In genomic region chr9:110709640-110710258, GRCm38 (mm10) we compare ENCODE assay signal across 9 mouse cellular contexts. TPM values are rescaled to one million over a fixed set of nuclear protein-coding genes. Genes with fewer than 3 reads are reported as not detected.
A peak's percentile ranks its signal among the peaks of the same experiment; 100 is the strongest.
DNase-seq lines count a peak whose midpoint lies in the region; ATAC-seq lines count a peak whose summit lies in the region.
"Had no signal": no experiment of that assay in that cellular context is flagged by ENCODE, and none has a peak within 500 bp of the region (broad histone marks: within the 10 kb centered on the region; RNA-seq: fewer than 3 reads in every experiment).

No protein-coding gene starts in this region.

- ATAC-seq in CD4-positive, CD25-positive, alpha-beta regulatory T cell, adult 4 months: peak; percentile 100
- ATAC-seq in forebrain, embryonic 11.5 days (replicated peaks; ENCODE audit: low FRiP score): peak; percentile 83
- ATAC-seq in heart, embryonic 15.5 days (replicated peaks; ENCODE audit: insufficient number of reproducible peaks, insufficient read depth, low FRiP score, low read depth): peak; percentile 88
- peak; percentile 78 for ATAC-seq in liver, embryonic 15.5 days (ENCODE audit: insufficient read depth)
- ATAC-seq in neural tube, embryonic 11.5 days (ENCODE audit: insufficient read depth, low FRiP score, low TSS enrichment): peak; percentile 48; the same call in 1 of the 2 replicates
- peak; percentile 90 for ATAC-seq in stomach, embryonic 16.5 days (ENCODE audit: insufficient read depth, low FRiP score)

- DNase-seq in c-Kit-positive CD71-negative TER-119-negative erythroid progenitor cells, embryonic 14.5 days (ENCODE audit: low read depth): peak; percentile 82
- peak; percentile 83 for DNase-seq in forebrain, embryonic 11.5 days (ENCODE audit: low spot score)
- peak; percentile 79 to 89 for DNase-seq in kidney, postnatal 25 days
- DNase-seq in neural tube, embryonic 11.5 days (ENCODE audit: low spot score): peak; percentile 75

- H3K36me3 ChIP-seq in forebrain, embryonic 11.5 days (ENCODE audit: control insufficient read depth, insufficient read depth, low read length): no peaks in the 10 kb centered on the region
- peaks cover 22% of the 10 kb centered on the region for H3K36me3 ChIP-seq in heart, embryonic 15.5 days
- peaks cover 27% of the 10 kb centered on the region for H3K36me3 ChIP-seq in liver, embryonic 15.5 days (replicated peaks)
- H3K36me3 ChIP-seq in neural tube, embryonic 11.5 days (ENCODE audit: control insufficient read depth, insufficient read depth, low read length): no peaks in the 10 kb centered on the region; the same call in 1 of the 2 replicates
- H3K36me3 ChIP-seq in stomach, embryonic 16.5 days (ENCODE audit: control insufficient read depth, insufficient read depth, low read length): peaks cover 4% of the 10 kb centered on the region; the same call in 1 of the 2 replicates

- WGBS in forebrain, embryonic 11.5 days: 47% methylated on average over 5 of the region's 5 CpGs
- WGBS in heart, embryonic 15.5 days: 34% methylated on average over 5 of the region's 5 CpGs
- 12% methylated on average over 5 of the region's 5 CpGs for WGBS in liver, embryonic 15.5 days (ENCODE audit: insufficient replicate concordance)
- WGBS in neural tube, embryonic 11.5 days: 50% methylated on average over 5 of the region's 5 CpGs
- 27% methylated on average over 5 of the region's 5 CpGs for WGBS in stomach, embryonic 16.5 days

- H3K4me2 ChIP-seq in forebrain, embryonic 11.5 days (ENCODE audit: low read depth, low read length, severe bottlenecking): no peak overlapping the region
- H3K4me2 ChIP-seq in heart, embryonic 15.5 days: peak overlapping the region; percentile 47
- H3K4me2 ChIP-seq in liver, embryonic 15.5 days: peak overlapping the region; percentile 40
- no peak overlapping the region for H3K4me2 ChIP-seq in neural tube, embryonic 11.5 days (ENCODE audit: low read depth)
- H3K4me2 ChIP-seq in stomach, embryonic 16.5 days (ENCODE audit: low read depth, low read length): peak overlapping the region; percentile 46

- no peak overlapping the region for H3K27ac ChIP-seq in forebrain, embryonic 11.5 days (ENCODE audit: low read depth, low read length)
- H3K27ac ChIP-seq in heart, embryonic 15.5 days: no peak overlapping the region
- no peak overlapping the region for H3K27ac ChIP-seq in liver, embryonic 15.5 days (replicated peaks)
- no peak overlapping the region for H3K27ac ChIP-seq in neural tube, embryonic 11.5 days (ENCODE audit: low read depth, low read length)
- peak overlapping the region; percentile 61 for H3K27ac ChIP-seq in stomach, embryonic 16.5 days (ENCODE audit: low read length)

- no peak overlapping the region for H3K9ac ChIP-seq in forebrain, embryonic 11.5 days (ENCODE audit: low read length)
- peak overlapping the region; percentile 42; the same call in 1 of the 2 replicates for H3K9ac ChIP-seq in heart, embryonic 15.5 days
- 0 out of 2 replicates have a peak overlapping the region, but pooled peaks have one; percentile 16 for H3K9ac ChIP-seq in liver, embryonic 15.5 days
- H3K9ac ChIP-seq in neural tube, embryonic 11.5 days (ENCODE audit: low read length): no peak overlapping the region
- peak overlapping the region; percentile 68 for H3K9ac ChIP-seq in stomach, embryonic 16.5 days (ENCODE audit: low read length)

- no peak overlapping the region for H3K4me3 ChIP-seq in forebrain, embryonic 11.5 days (ENCODE audit: low read depth, low read length)
- peak overlapping the region; percentile 34 for H3K4me3 ChIP-seq in heart, embryonic 15.5 days
- peak overlapping the region; percentile 40 for H3K4me3 ChIP-seq in liver, embryonic 15.5 days (replicated peaks)
- no peak overlapping the region for H3K4me3 ChIP-seq in neural tube, embryonic 11.5 days (ENCODE audit: low read depth, low read length)
- peak overlapping the region; percentile 29 for H3K4me3 ChIP-seq in stomach, embryonic 16.5 days (replicated peaks; ENCODE audit: low read length)
- H3K4me3 ChIP-seq: erythroblast, embryonic 14.5 days had no signal

- no peaks in the 10 kb centered on the region for H3K9me3 ChIP-seq in forebrain, embryonic 11.5 days (ENCODE audit: control insufficient read depth, low read length)
- H3K9me3 ChIP-seq in heart, embryonic 15.5 days (replicated peaks): no peaks in the 10 kb centered on the region
- H3K9me3 ChIP-seq in liver, embryonic 15.5 days (replicated peaks): no peaks in the 10 kb centered on the region
- H3K9me3 ChIP-seq in neural tube, embryonic 11.5 days (ENCODE audit: control insufficient read depth, low read length): no peaks in the 10 kb centered on the region
- H3K9me3 ChIP-seq in stomach, embryonic 16.5 days (replicated peaks; ENCODE audit: control insufficient read depth, low read length): no peaks in the 10 kb centered on the region

- H3K27me3 ChIP-seq in forebrain, embryonic 11.5 days (ENCODE audit: control insufficient read depth, insufficient read depth, low read length): no peaks in the 10 kb centered on the region
- H3K27me3 ChIP-seq in heart, embryonic 15.5 days: no peaks in the 10 kb centered on the region
- no peaks in the 10 kb centered on the region for H3K27me3 ChIP-seq in liver, embryonic 15.5 days
- no peaks in the 10 kb centered on the region for H3K27me3 ChIP-seq in neural tube, embryonic 11.5 days (ENCODE audit: control insufficient read depth, insufficient read depth, low read length)
- no peaks in the 10 kb centered on the region for H3K27me3 ChIP-seq in stomach, embryonic 16.5 days (ENCODE audit: control insufficient read depth, insufficient read depth, low read length)

- H3K4me1 ChIP-seq in forebrain, embryonic 11.5 days (replicated peaks; ENCODE audit: control insufficient read depth, insufficient read depth, low read length): no peaks in the 10 kb centered on the region
- H3K4me1 ChIP-seq in heart, embryonic 15.5 days (replicated peaks): peaks cover 9% of the 10 kb centered on the region
- H3K4me1 ChIP-seq in liver, embryonic 15.5 days (replicated peaks): peaks cover 14% of the 10 kb centered on the region
- no peaks in the 10 kb centered on the region for H3K4me1 ChIP-seq in neural tube, embryonic 11.5 days (ENCODE audit: control insufficient read depth, insufficient read depth, low read length)
- H3K4me1 ChIP-seq in stomach, embryonic 16.5 days (ENCODE audit: control insufficient read depth, insufficient read depth, low read length): peaks cover 6% of the 10 kb centered on the region; the same call in 1 of the 2 replicates

RNA-seq across cellular contexts. Expression of gene Myl3, which starts 31.9 kb away (rescaled TPM):
- not detected for polyA plus RNA-seq in CD4-positive, CD25-positive, alpha-beta regulatory T cell, adult 4 months (2017; shearing (Covaris generic))
- 0.92 TPM in 1 of 2 replicates, not detected in the other for polyA plus RNA-seq in forebrain, embryonic 11.5 days (2014; fragmentation: Nextera tagmentation; extraction: Ambion mirVana)
- polyA plus RNA-seq in heart, embryonic 15.5 days (2015; fragmentation: Nextera tagmentation; extraction: Ambion mirVana): 3,797 and 4,490 TPM in 2 replicates
- 2.8 and 3.0 TPM in 2 replicates for polyA plus RNA-seq in liver, embryonic 15.5 days (2015; fragmentation: Nextera tagmentation; extraction: Ambion mirVana)
- polyA plus RNA-seq in neural tube, embryonic 11.5 days (2014; fragmentation: Nextera tagmentation; extraction: Ambion mirVana): 2.9 and 5.3 TPM in 2 replicates
- polyA plus RNA-seq in stomach, embryonic 16.5 days (2015; fragmentation: Nextera tagmentation; extraction: Ambion mirVana): 0.59 and 12.9 TPM in 2 replicates
- polyA plus RNA-seq: erythroblast, embryonic 14.5 days had no signal

RNA-seq across cellular contexts. Expression of gene Pth1r, which starts 37.2 kb away (rescaled TPM):
- polyA plus RNA-seq in CD4-positive, CD25-positive, alpha-beta regulatory T cell, adult 4 months (2017; shearing (Covaris generic)): not detected
- 19.5 and 21.3 TPM in 2 replicates for polyA plus RNA-seq in forebrain, embryonic 11.5 days (2014; fragmentation: Nextera tagmentation; extraction: Ambion mirVana)
- 23.2 and 26.1 TPM in 2 replicates for polyA plus RNA-seq in heart, embryonic 15.5 days (2015; fragmentation: Nextera tagmentation; extraction: Ambion mirVana)
- 3.0 and 3.6 TPM in 2 replicates for polyA plus RNA-seq in liver, embryonic 15.5 days (2015; fragmentation: Nextera tagmentation; extraction: Ambion mirVana)
- 33.7 and 36.2 TPM in 2 replicates for polyA plus RNA-seq in neural tube, embryonic 11.5 days (2014; fragmentation: Nextera tagmentation; extraction: Ambion mirVana)
- polyA plus RNA-seq in stomach, embryonic 16.5 days (2015; fragmentation: Nextera tagmentation; extraction: Ambion mirVana): 17.5 and 17.9 TPM in 2 replicates
- polyA plus RNA-seq: erythroblast, embryonic 14.5 days had no signal

RNA-seq across cellular contexts. Expression of gene Ccdc12, which starts 53.4 kb away (rescaled TPM):
- polyA plus RNA-seq in CD4-positive, CD25-positive, alpha-beta regulatory T cell, adult 4 months (2017; shearing (Covaris generic)): 100 to 1,000 TPM; 225 to 243 TPM
- polyA plus RNA-seq in forebrain, embryonic 11.5 days (2014; fragmentation: Nextera tagmentation; extraction: Ambion mirVana): 149 and 164 TPM in 2 replicates
- polyA plus RNA-seq in heart, embryonic 15.5 days (2015; fragmentation: Nextera tagmentation; extraction: Ambion mirVana): 130 and 138 TPM in 2 replicates
- 60.9 and 64.9 TPM in 2 replicates for polyA plus RNA-seq in liver, embryonic 15.5 days (2015; fragmentation: Nextera tagmentation; extraction: Ambion mirVana)
- 131 and 134 TPM in 2 replicates for polyA plus RNA-seq in neural tube, embryonic 11.5 days (2014; fragmentation: Nextera tagmentation; extraction: Ambion mirVana)
- 148 and 153 TPM in 2 replicates for polyA plus RNA-seq in stomach, embryonic 16.5 days (2015; fragmentation: Nextera tagmentation; extraction: Ambion mirVana)

RNA-seq across cellular contexts. Expression of gene Nbeal2, which starts 55.8 kb away (rescaled TPM):
- polyA plus RNA-seq in CD4-positive, CD25-positive, alpha-beta regulatory T cell, adult 4 months (2017; shearing (Covaris generic)): 10 to 100 TPM; 20.1 to 20.5 TPM
- 2.2 and 2.4 TPM in 2 replicates for polyA plus RNA-seq in forebrain, embryonic 11.5 days (2014; fragmentation: Nextera tagmentation; extraction: Ambion mirVana)
- polyA plus RNA-seq in heart, embryonic 15.5 days (2015; fragmentation: Nextera tagmentation; extraction: Ambion mirVana): 1.8 and 4.2 TPM in 2 replicates
- polyA plus RNA-seq in liver, embryonic 15.5 days (2015; fragmentation: Nextera tagmentation; extraction: Ambion mirVana): 1.8 and 2.4 TPM in 2 replicates
- polyA plus RNA-seq in neural tube, embryonic 11.5 days (2014; fragmentation: Nextera tagmentation; extraction: Ambion mirVana): 0.87 and 1.1 TPM in 2 replicates
- 10.9 and 12.1 TPM in 2 replicates for polyA plus RNA-seq in stomach, embryonic 16.5 days (2015; fragmentation: Nextera tagmentation; extraction: Ambion mirVana)

Comparison
In these comparisons a context has a peak if more than half of its experiments do, and no peak if none do; other contexts are left out.
1. ATAC-seq: peak in every context shown above with its lines; median percentile 100 in CD4-positive, CD25-positive, alpha-beta regulatory T cell, adult 4 months; 90 in stomach, embryonic 16.5 days; 88 in heart, embryonic 15.5 days; 83 in forebrain, embryonic 11.5 days; 78 in liver, embryonic 15.5 days; 48 in neural tube, embryonic 11.5 days.
2. H3K4me2 ChIP-seq: peak in heart, embryonic 15.5 days (single experiment), liver, embryonic 15.5 days (single experiment) and stomach, embryonic 16.5 days (single experiment); none in forebrain, embryonic 11.5 days (single experiment) and neural tube, embryonic 11.5 days (single experiment).
3. H3K4me3 ChIP-seq: peak in heart, embryonic 15.5 days (single experiment), liver, embryonic 15.5 days (single experiment) and stomach, embryonic 16.5 days (single experiment); none in forebrain, embryonic 11.5 days (single experiment) and neural tube, embryonic 11.5 days (single experiment).
4. H3K9ac ChIP-seq: peak in heart, embryonic 15.5 days (single experiment), liver, embryonic 15.5 days (single experiment) and stomach, embryonic 16.5 days (single experiment); none in forebrain, embryonic 11.5 days (single experiment) and neural tube, embryonic 11.5 days (single experiment).
5. RNA of gene Myl3, which starts 31.9 kb away (polyA plus RNA-seq): 3,797 to 4,490 TPM in heart, embryonic 15.5 days; 0.59 to 12.9 TPM in stomach, embryonic 16.5 days, 2.9 to 5.3 TPM in neural tube, embryonic 11.5 days, 2.8 to 3.0 TPM in liver, embryonic 15.5 days, 0.92 TPM in forebrain, embryonic 11.5 days and not detected in CD4-positive, CD25-positive, alpha-beta regulatory T cell, adult 4 months; every median in the first group is over 100 times any median in the second.
6. Peak in every context shown above with its lines, with median percentiles within 50 percentile points of each other: DNase-seq.